Mouse (Mus musculus) right cerebral cortex, postnatal 4 days (tissue): Measurements from ENCODE around the gene Sfswap.

Experiments used
- DNase-seq: peaks from one replicate; pipeline ENCODE4 v3.0.0-alpha.2; 2022

Gene Sfswap

GRCm38 (mm10) chr5:129533731-129534130 is 32.7 kb downstream of the Sfswap start:
- DNase-seq = no peak

GRCm38 (mm10) chr5:129534500-129534899 is 33.5 kb downstream of the Sfswap start:
- DNase-seq = no peak

GRCm38 (mm10) chr5:129535021-129535420 is 34.0 kb downstream of the Sfswap start:
- DNase-seq = no peak

GRCm38 (mm10) chr5:129535431-129535830 is 34.4 kb downstream of the Sfswap start:
- DNase-seq = no peak

GRCm38 (mm10) chr5:129538826-129539225 is 37.8 kb downstream of the Sfswap start:
- DNase-seq = no peak

- DNase-seq = no peak
These were observed 41.2 kb downstream of the Sfswap start for GRCm38 (mm10) chr5:129542236-129542635.

- peak; percentile 46 for DNase-seq
These were observed 44.8 kb downstream of the Sfswap start for GRCm38 (mm10) chr5:129545787-129546186.

- DNase-seq = no peak
These were observed 48.7 kb downstream of the Sfswap start for GRCm38 (mm10) chr5:129549716-129550115.

GRCm38 (mm10) chr5:129550790-129551189 is 49.8 kb downstream of the Sfswap start:
- DNase-seq = no peak

- DNase-seq = no peak
These were observed 51.0 kb downstream of the Sfswap start for GRCm38 (mm10) chr5:129551991-129552390.

GRCm38 (mm10) chr5:129553642-129554041 is 52.6 kb downstream of the Sfswap start:
- DNase-seq = no peak

- no peak for DNase-seq
These were observed 57.6 kb downstream of the Sfswap start for GRCm38 (mm10) chr5:129558591-129558990.

- DNase-seq = no peak
These were observed 58.3 kb downstream of the Sfswap start for GRCm38 (mm10) chr5:129559283-129559682.

GRCm38 (mm10) chr5:129562342-129562741 is 61.3 kb downstream of the Sfswap start:
- no peak for DNase-seq

GRCm38 (mm10) chr5:129568596-129568995 is 67.6 kb downstream of the Sfswap start:
- DNase-seq = no peak

- no peak for DNase-seq
These were observed 77.2 kb downstream of the Sfswap start for GRCm38 (mm10) chr5:129578201-129578600.

GRCm38 (mm10) chr5:129580046-129580445 is 79.0 kb downstream of the Sfswap start:
- DNase-seq = no peak

- no peak for DNase-seq
These were observed 79.6 kb downstream of the Sfswap start for GRCm38 (mm10) chr5:129580572-129580971.

GRCm38 (mm10) chr5:129581015-129581414 is 80.0 kb downstream of the Sfswap start:
- no peak for DNase-seq

GRCm38 (mm10) chr5:129583331-129583730 is 82.3 kb downstream of the Sfswap start:
- peak; percentile 56 for DNase-seq

GRCm38 (mm10) chr5:129583761-129584582 is 83.0 kb downstream of the Sfswap start, which contains the start of gene Mmp17:
Gene Mmp17 (plus strand): TSS chr5:129584169.
- DNase-seq = peak; percentile 88

- DNase-seq = peak; percentile 64
These were observed 83.8 kb downstream of the Sfswap start for GRCm38 (mm10) chr5:129584583-129585541.

GRCm38 (mm10) chr5:129586016-129586415 is 85.0 kb downstream of the Sfswap start:
- peak; percentile 94 for DNase-seq

GRCm38 (mm10) chr5:129586471-129586870 is 85.5 kb downstream of the Sfswap start:
- DNase-seq = no peak
